Mouse (Mus musculus): ENCODE measurements at regions not wholly inside any gene's neighbourhood (a gene's known extent, or its start where the extent isn't known, plus 50 kb on each side); places are given as distances from the start of the nearest gene placed in this dataset.

DNA sequence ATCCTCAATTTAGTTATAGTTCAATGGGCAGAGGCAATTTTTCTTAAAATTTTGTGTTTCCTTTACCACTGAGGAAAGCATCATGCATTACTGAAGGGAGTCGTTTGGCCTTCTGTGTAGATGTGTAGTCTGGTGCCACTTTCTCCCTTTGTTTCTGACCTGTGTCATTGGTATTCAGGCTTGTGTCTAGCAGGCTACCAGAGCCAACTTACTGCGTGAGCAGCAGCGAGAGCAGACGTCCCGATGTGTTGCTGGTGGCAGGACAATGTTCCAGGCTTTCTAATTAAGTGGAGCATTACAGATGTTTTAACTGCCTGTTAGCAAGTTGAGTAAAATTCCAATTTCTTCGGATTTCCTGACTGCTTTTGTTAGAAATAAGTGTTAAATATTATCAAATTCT lies 482.2 kb downstream of the Dok5 start:
- Histone ChIP-seq H3K27me3 (replicated peaks) (no peaks in the 10 kb centered on the region), H3K4me3 (replicated peaks in 1 of 3; ENCODE audit: low read depth in 2 of 3, low read length in 2 of 3, poor library complexity in 1 of 3) (no peak overlapping the region), H3K9me3 (replicated peaks; ENCODE audit: low read length) (peaks cover 55% of the 10 kb centered on the region), H3K4me2 (ENCODE audit: insufficient read depth, low read depth, poor library complexity, severe bottlenecking) (no peak overlapping the region), H3K4me1 (ENCODE audit: control insufficient read depth in 1 of 2, insufficient read depth in 2 of 2) (no peaks in the 10 kb centered on the region), H3K9ac (ENCODE audit: insufficient read depth, low read depth) (no peak overlapping the region), H3K36me3 (replicated peaks in 1 of 2; ENCODE audit: control insufficient read depth in 1 of 2, insufficient read depth in 1 of 2, low read length in 1 of 2) (no peaks in the 10 kb centered on the region), H3K79me2 (replicated peaks; ENCODE audit: control insufficient read depth, extremely low read depth, insufficient read depth, poor library complexity, severe bottlenecking) (no peaks in the 10 kb centered on the region), H3K27ac (ENCODE audit: insufficient read depth, low read depth) (no peak overlapping the region)
- dilution Hi-C loops (cut with MboI; ENCODE audit: extremely low pct_ligation_motif_present, extremely low pct_unique_long_range_greater_than_20kb, low sequenced_read_pairs) (no loop called here), in situ Hi-C loops (cut with MboI; ENCODE audit: low pct_ligation_motif_present, low pct_unique_long_range_greater_than_20kb, low sequenced_read_pairs) (no loop called here)
- TF ChIP-seq GABPA (IDR thresholded peaks at IDR 0.05; ENCODE audit: insufficient replicate concordance, low read depth, low read length), result no peak
- no peak for TF ChIP-seq CHD1 (IDR thresholded peaks at IDR 0.05; ENCODE audit: low read depth, low read length)
- TF ChIP-seq SIN3A (IDR thresholded peaks at IDR 0.05; ENCODE audit: low read length), result no peak
- TF ChIP-seq UBTF (IDR thresholded peaks at IDR 0.05; ENCODE audit: low read depth, low read length), result no peak
- TF ChIP-seq NRF1 (IDR thresholded peaks at IDR 0.05; ENCODE audit: low read depth, low read length), result no peak
- TF ChIP-seq TCF12 (IDR thresholded peaks at IDR 0.05; ENCODE audit: low read depth, low read length), result no peak
- TF ChIP-seq ZNF384 (IDR thresholded peaks at IDR 0.05; ENCODE audit: low read depth, low read length), result no peak
- TF ChIP-seq ZC3H11A (IDR thresholded peaks at IDR 0.05; ENCODE audit: low read depth, low read length), result no peak
- TF ChIP-seq JUND (conservative IDR thresholded peaks at IDR 0.05; ENCODE audit: low read depth, low read length), result no peak
- TF ChIP-seq BHLHE40 (IDR thresholded peaks at IDR 0.05; ENCODE audit: low read depth, low read length), result no peak
- no peak for TF ChIP-seq E2F4 (IDR thresholded peaks at IDR 0.05; ENCODE audit: insufficient replicate concordance, low read depth, low read length)
- TF ChIP-seq POLR2A (IDR thresholded peaks at IDR 0.05; ENCODE audit: low read depth, low read length), result no peak
- no peak for DNase-seq (ENCODE audit: extremely low read depth)

DNA sequence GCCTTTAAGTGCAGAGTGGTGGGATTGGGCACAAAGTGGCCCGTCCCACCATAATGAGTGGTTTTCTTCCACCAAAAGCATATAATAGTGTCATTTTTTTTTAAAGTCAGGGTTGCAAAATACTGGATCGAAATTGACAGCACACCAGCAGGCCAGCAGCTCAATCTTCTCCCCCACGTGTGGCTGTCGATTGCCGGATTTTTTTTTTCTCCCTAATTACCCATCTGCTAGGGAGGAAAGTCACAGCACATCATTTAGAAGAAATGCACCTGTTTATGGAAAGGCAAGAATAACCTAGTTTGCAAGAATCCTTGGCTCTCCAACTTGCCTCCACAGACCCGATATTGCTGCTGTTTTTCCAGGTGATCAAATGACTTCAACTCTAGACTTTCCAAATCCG lies 464.9 kb downstream of the Dok5 start:
- Histone ChIP-seq H3K4me3 (replicated peaks in 1 of 3; ENCODE audit: low read depth in 2 of 3, low read length in 2 of 3, poor library complexity in 1 of 3) (no peak overlapping the region), H3K4me1 (ENCODE audit: control insufficient read depth in 1 of 2, insufficient read depth in 2 of 2) (no peaks in the 10 kb centered on the region), H3K4me2 (ENCODE audit: insufficient read depth, low read depth, poor library complexity, severe bottlenecking) (no peak overlapping the region), H3K27ac (ENCODE audit: insufficient read depth, low read depth) (no peak overlapping the region), H3K27me3 (replicated peaks) (no peaks in the 10 kb centered on the region), H3K36me3 (replicated peaks in 1 of 2; ENCODE audit: control insufficient read depth in 1 of 2, insufficient read depth in 1 of 2, low read length in 1 of 2) (no peaks in the 10 kb centered on the region), H3K79me2 (replicated peaks; ENCODE audit: control insufficient read depth, extremely low read depth, insufficient read depth, poor library complexity, severe bottlenecking) (no peaks in the 10 kb centered on the region), H3K9ac (ENCODE audit: insufficient read depth, low read depth) (no peak overlapping the region), H3K9me3 (replicated peaks; ENCODE audit: low read length) (peaks cover 69% of the 10 kb centered on the region)
- dilution Hi-C loops (cut with MboI; ENCODE audit: extremely low pct_ligation_motif_present, extremely low pct_unique_long_range_greater_than_20kb, low sequenced_read_pairs), result no loop called here
- no peak for DNase-seq (ENCODE audit: extremely low read depth)
- in situ Hi-C loops (cut with MboI; ENCODE audit: low pct_ligation_motif_present, low pct_unique_long_range_greater_than_20kb, low sequenced_read_pairs), result no loop called here
- TF ChIP-seq ETS1 (conservative IDR thresholded peaks at IDR 0.05; ENCODE audit: low read depth, low read length), result no peak

DNA sequence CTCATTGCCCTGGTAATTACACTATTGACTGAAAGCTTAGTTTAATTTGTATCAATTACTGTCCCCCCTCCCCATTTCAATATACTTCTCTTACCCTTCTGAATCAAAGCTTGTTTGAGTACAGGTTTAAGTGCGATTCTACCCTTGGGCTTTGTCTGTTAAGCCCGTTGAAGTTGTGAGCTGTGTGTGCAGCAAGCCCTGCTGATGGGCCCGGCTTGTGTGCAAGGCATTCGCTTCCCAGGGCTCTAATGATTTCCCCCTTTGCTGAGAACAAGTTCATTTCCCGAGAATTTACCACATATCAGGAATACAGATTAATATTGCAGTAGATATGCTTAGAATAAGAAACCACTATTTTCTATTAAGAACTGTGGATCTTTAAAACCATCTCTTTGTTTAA lies 460.6 kb downstream of the Dok5 start:
- H3K27ac ChIP-seq (ENCODE audit: insufficient read depth, low read depth), result no peak overlapping the region
- H3K9ac ChIP-seq (ENCODE audit: insufficient read depth, low read depth), result no peak overlapping the region
- dilution Hi-C loops (cut with MboI; ENCODE audit: extremely low pct_ligation_motif_present, extremely low pct_unique_long_range_greater_than_20kb, low sequenced_read_pairs), result no loop called here
- TF ChIP-seq JUN (IDR thresholded peaks at IDR 0.05; ENCODE audit: insufficient read depth, low read depth, low read length), result no peak
- TF ChIP-seq USF2 (conservative IDR thresholded peaks at IDR 0.05; ENCODE audit: low read depth, low read length), result no peak
- TF ChIP-seq TBP (conservative IDR thresholded peaks at IDR 0.05; ENCODE audit: low read depth, low read length), result no peak
- no peak for TF ChIP-seq MYC (IDR thresholded peaks at IDR 0.05; ENCODE audit: low read depth, low read length)
- no peak for TF ChIP-seq EP300 (IDR thresholded peaks at IDR 0.05; ENCODE audit: low read length)
- no peak for TF ChIP-seq E2F4 (IDR thresholded peaks at IDR 0.05; ENCODE audit: insufficient replicate concordance, low read depth, low read length)
- TF ChIP-seq SMC3 (IDR thresholded peaks at IDR 0.05; ENCODE audit: low read depth, low read length), result no peak
- TF ChIP-seq ZMIZ1 (IDR thresholded peaks at IDR 0.05; ENCODE audit: low read depth, low read length), result no peak
- TF ChIP-seq ZC3H11A (IDR thresholded peaks at IDR 0.05; ENCODE audit: low read depth, low read length), result no peak
- no peak for TF ChIP-seq ZKSCAN1 (IDR thresholded peaks at IDR 0.05; ENCODE audit: borderline replicate concordance, low read depth, low read length)
- TF ChIP-seq CTCF (conservative IDR thresholded peaks at IDR 0.05 in 1 of 2, IDR thresholded peaks at IDR 0.05 in 1 of 2; ENCODE audit: low read depth in 2 of 2, low read length in 2 of 2), result no peak
- no peak for TF ChIP-seq TCF12 (IDR thresholded peaks at IDR 0.05; ENCODE audit: low read depth, low read length)
- no peak for TF ChIP-seq SIN3A (IDR thresholded peaks at IDR 0.05; ENCODE audit: low read length)
- TF ChIP-seq MAZ (IDR thresholded peaks at IDR 0.05; ENCODE audit: low read depth, low read length), result no peak
- TF ChIP-seq ETS1 (conservative IDR thresholded peaks at IDR 0.05; ENCODE audit: low read depth, low read length), result no peak
- TF ChIP-seq MAFK (IDR thresholded peaks at IDR 0.05; ENCODE audit: insufficient replicate concordance, low read length), result no peak
- no peak for TF ChIP-seq MAX (IDR thresholded peaks at IDR 0.05; ENCODE audit: low read length)
- H3K36me3 ChIP-seq (replicated peaks in 1 of 2; ENCODE audit: control insufficient read depth in 1 of 2, insufficient read depth in 1 of 2, low read length in 1 of 2), result no peaks in the 10 kb centered on the region
- in situ Hi-C loops (cut with MboI; ENCODE audit: low pct_ligation_motif_present, low pct_unique_long_range_greater_than_20kb, low sequenced_read_pairs), result no loop called here
- no peaks in the 10 kb centered on the region for H3K27me3 ChIP-seq (replicated peaks)
- no peaks in the 10 kb centered on the region for H3K4me1 ChIP-seq (ENCODE audit: control insufficient read depth in 1 of 2, insufficient read depth in 2 of 2)
- H3K4me3 ChIP-seq (replicated peaks in 1 of 3; ENCODE audit: low read depth in 2 of 3, low read length in 2 of 3, poor library complexity in 1 of 3), result no peak overlapping the region
- H3K79me2 ChIP-seq (replicated peaks; ENCODE audit: control insufficient read depth, extremely low read depth, insufficient read depth, poor library complexity, severe bottlenecking), result no peaks in the 10 kb centered on the region
- DNase-seq (ENCODE audit: extremely low read depth), result no peak
- H3K9me3 ChIP-seq (replicated peaks; ENCODE audit: low read length), result peaks cover 69% of the 10 kb centered on the region
- H3K4me2 ChIP-seq (ENCODE audit: insufficient read depth, low read depth, poor library complexity, severe bottlenecking), result no peak overlapping the region

Measured in CH12.LX (cell line).